Mouse (Mus musculus): ENCODE measurements around the gene Ubqln4. TPM values are rescaled to one million over a fixed set of nuclear protein-coding genes. Genes with fewer than 3 reads are reported as not detected.

Gene Ubqln4
- 10 to 100 TPM; 55.4 to 60.0 TPM for total RNA-seq (2021)
- long read RNA-seq, experiment 1, transcript Ubqln4-201 (11 exons, 3,330 nt) = major isoform, 118 of 150 reads
- long read RNA-seq, experiment 1, partial matches to known transcripts = 18 of 150 reads
- long read RNA-seq, experiment 1, other reads (novel, unspliced or antisense) = 14 of 150 reads
- long read RNA-seq, experiment 2, transcript Ubqln4-201 (11 exons, 3,330 nt) = major isoform, 111 of 138 reads
- long read RNA-seq, experiment 2, partial matches to known transcripts = 20 of 138 reads
- long read RNA-seq, experiment 2, other reads (novel, unspliced or antisense) = 7 of 138 reads

GRCm38 (mm10) chr3:88553525-88553879 lies at the start of gene Ubqln4:
Gene Ubqln4 (plus strand): TSS chr3:88553758.
- peak; percentile 98 for DNase-seq
- intact Hi-C loops (cut with DNase I) = no loop called here

- intact Hi-C loops (cut with DNase I) = loop anchor here (2.0 kb wide), 1 partner anchor 15 kb away; no protein-coding TSS in a partner anchor
Measured at GRCm38 (mm10) chr3:88503881-88504746, 49.4 kb upstream of the Ubqln4 start.

GRCm38 (mm10) chr3:88505081-88505480 lies 48.5 kb upstream of the Ubqln4 start:
- no peak for DNase-seq
- intact Hi-C loops (cut with DNase I) = no loop called here

More at GRCm38 (mm10) chr3:88503881-88504746, 49.4 kb upstream of the Ubqln4 start:
- DNase-seq = no peak

- intact Hi-C loops (cut with DNase I) = no loop called here
- no peak for DNase-seq
Measured at GRCm38 (mm10) chr3:88505765-88506164, 47.8 kb upstream of the Ubqln4 start.

GRCm38 (mm10) chr3:88509250-88509649 lies 44.3 kb upstream of the Ubqln4 start:
- intact Hi-C loops (cut with DNase I) = no loop called here
- no peak for DNase-seq

- intact Hi-C loops (cut with DNase I) = no loop called here
- peak; percentile 92 to 93 for DNase-seq
Measured at GRCm38 (mm10) chr3:88509692-88510420, 43.7 kb upstream of the Ubqln4 start, which contains the start of gene Lmna. Gene Lmna (minus strand): TSS chr3:88509956.

- intact Hi-C loops (cut with DNase I) = no loop called here
- DNase-seq = no peak
Measured at GRCm38 (mm10) chr3:88510421-88511289, 42.9 kb upstream of the Ubqln4 start.

- no peak for DNase-seq
- intact Hi-C loops (cut with DNase I) = no loop called here
Measured at GRCm38 (mm10) chr3:88511559-88511958, 42.0 kb upstream of the Ubqln4 start.

GRCm38 (mm10) chr3:88512141-88512895 lies 41.2 kb upstream of the Ubqln4 start:
- intact Hi-C loops (cut with DNase I) = no loop called here
- no peak for DNase-seq

- intact Hi-C loops (cut with DNase I) = no loop called here
- DNase-seq = no peak
Measured at GRCm38 (mm10) chr3:88512896-88513545, 40.5 kb upstream of the Ubqln4 start.

- DNase-seq = no peak
- intact Hi-C loops (cut with DNase I) = no loop called here
Measured at GRCm38 (mm10) chr3:88513546-88514115, 39.9 kb upstream of the Ubqln4 start.

- DNase-seq = no peak
- intact Hi-C loops (cut with DNase I) = no loop called here
Measured at GRCm38 (mm10) chr3:88514231-88515094, 39.1 kb upstream of the Ubqln4 start.

- no peak for DNase-seq
- intact Hi-C loops (cut with DNase I) = no loop called here
Measured at GRCm38 (mm10) chr3:88515095-88515386, 38.5 kb upstream of the Ubqln4 start.

- intact Hi-C loops (cut with DNase I) = no loop called here
- no peak for DNase-seq
Measured at GRCm38 (mm10) chr3:88516407-88516806, 37.2 kb upstream of the Ubqln4 start.

- DNase-seq = no peak
- intact Hi-C loops (cut with DNase I) = no loop called here
Measured at GRCm38 (mm10) chr3:88518411-88518810, 35.1 kb upstream of the Ubqln4 start.

- intact Hi-C loops (cut with DNase I) = no loop called here
- DNase-seq = no peak
Measured at GRCm38 (mm10) chr3:88520078-88520477, 33.5 kb upstream of the Ubqln4 start.

GRCm38 (mm10) chr3:88521156-88521555 lies 32.4 kb upstream of the Ubqln4 start:
- intact Hi-C loops (cut with DNase I) = no loop called here
- DNase-seq = no peak
